Mouse (Mus musculus): Measurements from ENCODE around the gene Rbfox1. TPM values are rescaled to one million over a fixed set of nuclear protein-coding genes. Genes with fewer than 3 reads are reported as not detected.

Rbfox1 gene
- 124 and 129 TPM in 2 replicates for total RNA-seq (2014; rRNA removed)
- 213 and 214 TPM in 2 replicates for polyA plus RNA-seq (2015; fragmentation: Nextera tagmentation; extraction: Ambion mirVana)

DNA sequence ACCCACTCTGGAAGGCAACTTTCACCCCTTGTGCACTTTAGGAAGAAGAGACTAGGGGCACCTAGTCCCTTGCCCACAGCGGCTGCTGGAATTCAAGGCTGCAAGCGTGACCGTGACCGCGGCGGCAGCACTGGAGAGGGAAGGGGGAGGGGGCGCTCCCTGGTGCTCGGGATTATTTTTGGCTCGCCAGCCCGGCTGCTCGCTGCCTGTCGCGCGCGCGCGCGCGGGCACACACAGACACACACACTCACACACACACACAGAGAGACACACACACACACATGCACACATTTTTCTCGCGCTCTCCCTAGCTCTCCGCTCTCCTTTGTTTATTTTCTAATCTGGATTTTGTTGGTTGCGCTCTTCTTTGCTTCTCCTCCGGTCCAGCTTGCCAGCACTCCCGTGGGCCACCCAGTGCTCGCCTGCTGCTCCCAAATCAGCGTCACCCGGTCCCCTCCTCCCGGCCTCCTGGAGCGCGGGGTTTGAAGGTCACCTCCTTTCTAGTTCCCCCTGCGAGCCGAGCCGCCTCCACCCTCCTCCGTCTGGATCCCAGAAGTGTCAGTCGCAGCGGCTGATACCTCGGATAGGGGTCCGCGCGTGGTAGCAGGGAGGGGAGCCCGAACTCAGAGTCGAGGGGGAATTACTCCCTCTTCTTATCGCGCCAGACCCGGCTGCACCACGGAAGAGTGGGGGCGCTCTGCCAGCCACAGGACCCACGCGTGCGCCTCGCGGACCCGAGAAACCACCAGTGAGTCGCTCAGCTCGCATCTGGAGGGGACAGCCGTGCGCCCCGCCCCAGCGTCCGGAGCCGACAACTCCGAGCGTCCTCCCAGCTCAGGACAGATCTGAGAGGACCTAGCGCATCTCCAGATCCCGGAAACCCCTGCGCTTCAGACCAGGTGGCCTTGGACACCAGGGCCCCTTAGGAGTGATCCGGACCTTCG lies at the start of gene Rbfox1:
TSS of gene Rbfox1 (plus strand) at position 610 of the 944 bp plus-strand sequence.
- peak within 1 kb of the TSS; percentile 84 for H3K27ac ChIP-seq (ENCODE audit: low read depth, low read length)
- peak within 1 kb of the TSS; percentile 72 for H3K4me2 ChIP-seq (ENCODE audit: low read depth)
- no peaks in the 10 kb centered on the region for H3K27me3 ChIP-seq (ENCODE audit: insufficient read depth, low read length)
- H3K9ac ChIP-seq = peak within 1 kb of the TSS; percentile 84
- peak; percentile 81 for DNase-seq
- ATAC-seq = peak; percentile 82
- peaks cover 11% of the 10 kb centered on the region; the same call in 1 of the 2 replicates for H3K4me1 ChIP-seq (ENCODE audit: insufficient read depth)
- H3K4me3 ChIP-seq (ENCODE audit: low read depth, low read length) = peak within 1 kb of the TSS; percentile 63
- no peaks in the 10 kb centered on the region for H3K9me3 ChIP-seq (ENCODE audit: low read length)
- peak; percentile 57 for TF ChIP-seq CTCF (IDR thresholded peaks at IDR 0.05; ENCODE audit: low read depth)
- no peaks in the 10 kb centered on the region for H3K36me3 ChIP-seq (ENCODE audit: insufficient read depth)
- WGBS = 1% methylated on average over 68 of the region's 69 CpGs

GRCm38 (mm10) chr16:5836744-5837143 lies 48.4 kb upstream of the Rbfox1 start:
- H3K4me1 ChIP-seq (ENCODE audit: insufficient read depth) = no peaks in the 10 kb centered on the region
- no peak for TF ChIP-seq CTCF (IDR thresholded peaks at IDR 0.05; ENCODE audit: low read depth)
- peak; percentile 86 for ATAC-seq
- no peak overlapping the region for H3K4me2 ChIP-seq (ENCODE audit: low read depth)
- H3K27ac ChIP-seq (ENCODE audit: low read depth, low read length) = peak overlapping the region; percentile 62; the same call in 1 of the 2 replicates
- 57% methylated on average over 2 of the region's 2 CpGs for WGBS
- H3K36me3 ChIP-seq (ENCODE audit: insufficient read depth) = no peaks in the 10 kb centered on the region
- DNase-seq = peak; percentile 51
- no peak overlapping the region for H3K4me3 ChIP-seq (ENCODE audit: low read depth, low read length)
- H3K9ac ChIP-seq = no peak overlapping the region
- H3K9me3 ChIP-seq (ENCODE audit: low read length) = no peaks in the 10 kb centered on the region
- no peaks in the 10 kb centered on the region for H3K27me3 ChIP-seq (ENCODE audit: insufficient read depth, low read length)

DNA sequence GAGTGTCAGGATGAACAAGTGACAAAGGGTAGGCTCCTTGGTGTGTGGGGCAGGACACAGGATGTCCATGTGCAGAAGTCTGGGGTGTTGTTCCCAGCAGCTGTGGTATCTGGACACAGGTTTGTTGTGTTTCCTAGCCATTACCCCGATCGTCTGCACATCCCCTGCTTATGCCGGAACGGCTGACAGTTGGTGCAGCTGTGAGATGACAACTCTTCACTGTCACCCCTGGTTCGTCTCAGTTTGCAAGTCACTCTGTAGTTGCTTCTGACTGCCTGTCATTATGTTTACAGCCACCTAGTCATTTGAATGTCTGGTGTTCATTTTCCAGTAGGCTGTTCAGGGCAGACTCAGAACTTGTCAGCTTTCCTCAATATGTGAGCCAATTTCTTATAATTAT lies 44.0 kb upstream of the Rbfox1 start:
- TF ChIP-seq CTCF (IDR thresholded peaks at IDR 0.05; ENCODE audit: low read depth) = no peak
- ATAC-seq (peak; percentile 20; the same call in 1 of the 2 replicates), DNase-seq (no peak)
- Histone ChIP-seq H3K27me3 (ENCODE audit: insufficient read depth, low read length) (no peaks in the 10 kb centered on the region), H3K9ac (no peak overlapping the region), H3K4me2 (ENCODE audit: low read depth) (no peak overlapping the region), H3K4me3 (ENCODE audit: low read depth, low read length) (no peak overlapping the region), H3K36me3 (ENCODE audit: insufficient read depth) (no peaks in the 10 kb centered on the region), H3K27ac (ENCODE audit: low read depth, low read length) (no peak overlapping the region), H3K4me1 (ENCODE audit: insufficient read depth) (no peaks in the 10 kb centered on the region), H3K9me3 (ENCODE audit: low read length) (no peaks in the 10 kb centered on the region)
- WGBS = 73% methylated on average over 5 of the region's 5 CpGs

GRCm38 (mm10) chr16:5845645-5846044 lies 39.5 kb upstream of the Rbfox1 start:
- ATAC-seq (no peak), DNase-seq (no peak)
- Histone ChIP-seq H3K36me3 (ENCODE audit: insufficient read depth) (no peaks in the 10 kb centered on the region), H3K4me3 (ENCODE audit: low read depth, low read length) (no peak overlapping the region), H3K4me1 (ENCODE audit: insufficient read depth) (peaks cover 3% of the 10 kb centered on the region; the same call in 1 of the 2 replicates), H3K9me3 (ENCODE audit: low read length) (no peaks in the 10 kb centered on the region), H3K9ac (no peak overlapping the region), H3K27me3 (ENCODE audit: insufficient read depth, low read length) (no peaks in the 10 kb centered on the region), H3K27ac (ENCODE audit: low read depth, low read length) (no peak overlapping the region), H3K4me2 (ENCODE audit: low read depth) (no peak overlapping the region)
- WGBS = 73% methylated on average over 11 of the region's 11 CpGs
- no peak for TF ChIP-seq CTCF (IDR thresholded peaks at IDR 0.05; ENCODE audit: low read depth)

GRCm38 (mm10) chr16:5853055-5853454 lies 32.1 kb upstream of the Rbfox1 start:
- Histone ChIP-seq H3K9ac (no peak overlapping the region), H3K27ac (ENCODE audit: low read depth, low read length) (no peak overlapping the region), H3K4me1 (ENCODE audit: insufficient read depth) (peaks cover 1% of the 10 kb centered on the region), H3K9me3 (ENCODE audit: low read length) (no peaks in the 10 kb centered on the region), H3K27me3 (ENCODE audit: insufficient read depth, low read length) (no peaks in the 10 kb centered on the region), H3K4me2 (ENCODE audit: low read depth) (no peak overlapping the region), H3K4me3 (ENCODE audit: low read depth, low read length) (no peak overlapping the region), H3K36me3 (ENCODE audit: insufficient read depth) (no peaks in the 10 kb centered on the region)
- no peak for TF ChIP-seq CTCF (IDR thresholded peaks at IDR 0.05; ENCODE audit: low read depth)
- DNase-seq = no peak
- 17% methylated on average over 2 of the region's 2 CpGs for WGBS
- peak; percentile 84; the same call in 1 of the 2 replicates for ATAC-seq

DNA sequence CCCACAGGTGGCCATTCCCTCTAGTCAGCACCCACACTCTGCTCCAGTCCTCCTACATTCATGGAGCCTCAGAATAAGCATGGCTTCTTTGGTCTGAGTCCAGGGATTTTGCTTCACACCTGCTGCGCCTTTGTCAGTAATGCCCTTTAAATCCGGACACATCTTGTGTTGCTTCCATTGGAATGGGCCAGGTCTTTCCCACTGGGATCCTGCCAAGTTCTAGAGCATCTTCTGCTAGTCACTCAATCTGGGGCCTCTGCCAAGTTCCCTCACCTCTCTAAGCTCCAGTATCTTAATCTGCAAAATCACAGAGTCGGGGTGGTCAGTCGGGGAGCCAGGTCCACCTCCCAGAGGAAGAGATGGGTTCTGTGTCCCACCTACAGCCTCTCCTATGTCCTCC lies 20.8 kb upstream of the Rbfox1 start:
- WGBS = 89% methylated on average over 4 of the region's 4 CpGs
- TF ChIP-seq CTCF (IDR thresholded peaks at IDR 0.05; ENCODE audit: low read depth) = no peak

GRCm38 (mm10) chr16:5866966-5867365 lies 18.2 kb upstream of the Rbfox1 start:
- Histone ChIP-seq H3K36me3 (ENCODE audit: insufficient read depth) (no peaks in the 10 kb centered on the region), H3K4me1 (ENCODE audit: insufficient read depth) (no peaks in the 10 kb centered on the region), H3K27ac (ENCODE audit: low read depth, low read length) (no peak overlapping the region), H3K4me2 (ENCODE audit: low read depth) (no peak overlapping the region), H3K4me3 (ENCODE audit: low read depth, low read length) (no peak overlapping the region), H3K9me3 (ENCODE audit: low read length) (no peaks in the 10 kb centered on the region), H3K27me3 (ENCODE audit: insufficient read depth, low read length) (no peaks in the 10 kb centered on the region), H3K9ac (no peak overlapping the region)
- DNase-seq (peak; percentile 32), ATAC-seq (no peak)
- no peak for TF ChIP-seq CTCF (IDR thresholded peaks at IDR 0.05; ENCODE audit: low read depth)
- 50% methylated on average over 1 of the region's 1 CpGs for WGBS

More for the DNA sequence above, 20.8 kb upstream of the Rbfox1 start:
- Histone ChIP-seq H3K4me1 (ENCODE audit: insufficient read depth) (no peaks in the 10 kb centered on the region), H3K36me3 (ENCODE audit: insufficient read depth) (no peaks in the 10 kb centered on the region), H3K27me3 (ENCODE audit: insufficient read depth, low read length) (no peaks in the 10 kb centered on the region), H3K9ac (no peak overlapping the region), H3K4me3 (ENCODE audit: low read depth, low read length) (no peak overlapping the region), H3K4me2 (ENCODE audit: low read depth) (no peak overlapping the region), H3K9me3 (ENCODE audit: low read length) (no peaks in the 10 kb centered on the region), H3K27ac (ENCODE audit: low read depth, low read length) (no peak overlapping the region)
- ATAC-seq (no peak), DNase-seq (no peak)

Data from forebrain, postnatal 0 days (tissue).